Mouse (Mus musculus) bone marrow, adult 2 months (tissue): ENCODE data around the gene Rps6kl1.

Experiments used
- CTCF ChIP-seq: fragments of 200-500 bp; IDR thresholded peaks from 2 replicates; pipeline ENCODE4 v1.5.1; 2011; ENCODE audit warnings: low read length, control low read depth; ENCODE audit not compliant: control insufficient read depth, insufficient read depth
- POLR2A ChIP-seq: fragments of 200-500 bp; IDR thresholded peaks from 2 replicates; pipeline ENCODE4 v1.6.1; 2011; ENCODE audit warnings: low read depth, mild to moderate bottlenecking, control low read depth, low read length, borderline replicate concordance; ENCODE audit not compliant: control insufficient read depth

GRCm38 (mm10) chr12:85150321-85151001 is 603 bp downstream of the Rps6kl1 start:
- TF ChIP-seq CTCF (no peak), POLR2A (no peak)
